ENCODE assay signal across 9 mouse cellular contexts in the genomic region with DNA sequence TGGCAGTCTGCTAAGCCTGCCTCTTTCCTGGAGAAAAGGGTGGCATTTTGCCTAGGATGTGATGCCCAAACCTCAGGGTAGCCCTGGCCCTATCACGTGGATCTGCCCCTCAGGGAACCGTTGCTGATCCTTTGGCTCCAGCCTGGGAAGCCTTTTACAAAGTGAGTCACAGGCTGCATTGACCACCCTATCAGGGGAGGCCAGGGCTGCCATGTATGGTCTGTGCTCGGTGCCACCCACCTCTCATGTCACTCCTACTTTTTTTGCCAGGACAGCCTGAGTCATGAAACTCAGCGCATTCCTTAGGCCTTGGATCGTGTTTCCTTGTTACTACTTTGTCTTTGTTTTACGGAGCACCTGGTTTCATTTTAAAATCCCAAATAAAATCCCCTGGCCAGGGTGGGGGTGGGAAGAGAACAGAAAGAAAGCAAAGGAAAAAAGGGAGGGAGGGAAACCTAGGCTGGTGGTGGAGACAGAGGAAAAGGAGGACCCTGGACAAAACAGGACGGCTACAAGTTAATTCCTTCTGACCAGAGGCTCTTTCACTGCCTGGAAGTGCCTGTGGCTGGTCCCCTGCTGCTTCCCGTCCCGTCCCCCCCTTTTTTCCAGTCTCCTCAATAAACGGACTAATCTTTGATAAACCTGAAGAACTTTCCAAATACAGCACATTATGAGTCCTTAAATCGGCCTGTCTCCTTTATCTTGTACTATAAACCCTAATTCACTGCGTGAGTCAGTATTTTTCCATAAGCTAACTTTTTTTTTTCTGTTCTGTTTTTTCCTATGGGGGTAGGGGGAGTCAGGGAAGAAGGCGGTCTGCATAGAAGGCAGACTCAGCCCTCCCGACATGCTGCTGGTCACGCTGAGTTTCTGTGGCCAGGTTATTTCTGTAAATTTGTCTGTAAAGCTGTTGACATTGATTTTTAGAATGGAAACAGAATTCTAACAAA. TPM values are rescaled to one million over a fixed set of nuclear protein-coding genes. Genes with fewer than 3 reads are reported as not detected.
DNase-seq lines count a peak whose midpoint lies in the region; ATAC-seq and TF ChIP-seq lines count a peak whose summit lies in the region.
"Had no signal": no experiment of that assay in that cellular context is flagged by ENCODE, and none has a peak within 500 bp of the region (broad histone marks: within the 10 kb centered on the region; RNA-seq: fewer than 3 reads in every experiment).

No protein-coding gene starts in this region.

- peaks cover 38% of the 10 kb centered on the region for H3K4me1 ChIP-seq in forebrain, embryonic 10.5 days
- H3K4me1 ChIP-seq in midbrain, embryonic 14.5 days (ENCODE audit: control insufficient read depth, insufficient read depth, low read length): peaks cover 22% of the 10 kb centered on the region

- DNase-seq in layer of hippocampus, adult 2 months (ENCODE audit: low spot score in 2 of 2): no peak
- DNase-seq in layer of hippocampus, adult 18-20 months (ENCODE audit: low spot score in 2 of 2): no peak
- DNase-seq in forebrain, embryonic 10.5 days (ENCODE audit: extremely low spot score, low spot score): peak; percentile 50
- peak; percentile 16 to 45 for DNase-seq in heart, postnatal 36 days
- DNase-seq in large intestine, adult 2 months (ENCODE audit: low read depth, low spot score): peak; percentile 16
- peak; percentile 52 for DNase-seq in midbrain, embryonic 14.5 days
- no peak for DNase-seq in layer of hippocampus, adult 9-10 months (ENCODE audit: low spot score)
- DNase-seq in layer of hippocampus, postnatal 10 days (ENCODE audit: low spot score in 2 of 2): no peak

- TF ChIP-seq CTCF in layer of hippocampus, adult 2 months (conservative IDR thresholded peaks at IDR 0.05): no peak

- peak overlapping the region; percentile 69 for H3K4me2 ChIP-seq in midbrain, embryonic 14.5 days (ENCODE audit: low read length)

- no peak overlapping the region; the same call in 1 of the 2 replicates for H3K4me3 ChIP-seq in layer of hippocampus, adult 2 months
- H3K4me3 ChIP-seq in forebrain, embryonic 10.5 days: peak overlapping the region; percentile 49
- H3K4me3 ChIP-seq in midbrain, embryonic 14.5 days (replicated peaks; ENCODE audit: low read depth, low read length): no peak overlapping the region; the same call in 1 of the 2 replicates
- H3K4me3 ChIP-seq: megakaryocyte, embryonic 14.5 days had no signal

- H3K36me3 ChIP-seq in forebrain, embryonic 10.5 days (replicated peaks): no peaks in the 10 kb centered on the region
- H3K36me3 ChIP-seq in midbrain, embryonic 14.5 days (ENCODE audit: control insufficient read depth, insufficient read depth, low read length): no peaks in the 10 kb centered on the region

- intact Hi-C loops in heart, postnatal 36 days (cut with DNase I): loop anchor here (5.0 kb wide), 1 partner anchor 83 kb away; the partner anchor contains the start of gene Mmaa

- peak overlapping the region; percentile 36; the same call in 1 of the 2 replicates for H3K27ac ChIP-seq in layer of hippocampus, adult 2 months
- peak overlapping the region; percentile 86 for H3K27ac ChIP-seq in forebrain, embryonic 10.5 days
- H3K27ac ChIP-seq in midbrain, embryonic 14.5 days (replicated peaks; ENCODE audit: low read depth, low read length): 0 out of 2 replicates have a peak overlapping the region, but pooled peaks have one; percentile 67

- H3K27me3 ChIP-seq in forebrain, embryonic 10.5 days (ENCODE audit: poor library complexity, severe bottlenecking): no peaks in the 10 kb centered on the region
- H3K27me3 ChIP-seq in midbrain, embryonic 14.5 days (ENCODE audit: control insufficient read depth, insufficient read depth, low read length): no peaks in the 10 kb centered on the region

- WGBS in forebrain, embryonic 10.5 days: 6% methylated on average over 15 of the region's 15 CpGs
- WGBS in large intestine, adult 2 months: 17% methylated on average over 15 of the region's 15 CpGs
- WGBS in midbrain, embryonic 14.5 days: 11% methylated on average over 15 of the region's 15 CpGs

- peak overlapping the region; percentile 57; the same call in 1 of the 2 replicates for H3K9ac ChIP-seq in midbrain, embryonic 14.5 days (replicated peaks; ENCODE audit: low read length)

- no peak for ATAC-seq in midbrain, embryonic 14.5 days (ENCODE audit: low FRiP score, low TSS enrichment)

- 0 out of 2 replicates have a peak, but pooled peaks cover under 1% of the 10 kb centered on the region for H3K9me3 ChIP-seq in forebrain, embryonic 10.5 days
- no peaks in the 10 kb centered on the region for H3K9me3 ChIP-seq in midbrain, embryonic 14.5 days (ENCODE audit: control insufficient read depth, low read length)

RNA-seq across cellular contexts. Expression of gene 1700011L22Rik, which starts 39.4 kb away (rescaled TPM):
- not detected for total RNA-seq in layer of hippocampus, adult 2 months (2021)
- total RNA-seq in layer of hippocampus, adult 18-20 months (2021): not detected
- not detected in 2 replicates for polyA plus RNA-seq in forebrain, embryonic 10.5 days (2016; fragmentation: Nextera tagmentation; extraction: Ambion mirVana)
- total RNA-seq in heart, postnatal 36 days (2021): not detected
- not detected in 2 replicates for polyA plus RNA-seq in large intestine, adult 2 months (2012; rRNA removed)
- not detected in 2 replicates for polyA plus RNA-seq in midbrain, embryonic 14.5 days (2014; fragmentation: Nextera tagmentation; extraction: Ambion mirVana)
- not detected for total RNA-seq in layer of hippocampus, postnatal 10 days (2021)

Comparison
In these comparisons a context has a peak if more than half of its experiments do, and no peak if none do; other contexts are left out.
1. DNase-seq: peak in forebrain, embryonic 10.5 days (single experiment), heart, postnatal 36 days (2 of 2), large intestine, adult 2 months (single experiment) and midbrain, embryonic 14.5 days (single experiment); none in layer of hippocampus, adult 2 months (0 of 2), layer of hippocampus, adult 18-20 months (0 of 2), layer of hippocampus, adult 9-10 months (single experiment) and layer of hippocampus, postnatal 10 days (0 of 2).
2. H3K27ac ChIP-seq: peak in every context shown above with its lines; median percentile 86 in forebrain, embryonic 10.5 days; 67 in midbrain, embryonic 14.5 days; 36 in layer of hippocampus, adult 2 months.